Mouse (Mus musculus): ENCODE measurements around the gene Kif1a.

Kif1a gene

DNA sequence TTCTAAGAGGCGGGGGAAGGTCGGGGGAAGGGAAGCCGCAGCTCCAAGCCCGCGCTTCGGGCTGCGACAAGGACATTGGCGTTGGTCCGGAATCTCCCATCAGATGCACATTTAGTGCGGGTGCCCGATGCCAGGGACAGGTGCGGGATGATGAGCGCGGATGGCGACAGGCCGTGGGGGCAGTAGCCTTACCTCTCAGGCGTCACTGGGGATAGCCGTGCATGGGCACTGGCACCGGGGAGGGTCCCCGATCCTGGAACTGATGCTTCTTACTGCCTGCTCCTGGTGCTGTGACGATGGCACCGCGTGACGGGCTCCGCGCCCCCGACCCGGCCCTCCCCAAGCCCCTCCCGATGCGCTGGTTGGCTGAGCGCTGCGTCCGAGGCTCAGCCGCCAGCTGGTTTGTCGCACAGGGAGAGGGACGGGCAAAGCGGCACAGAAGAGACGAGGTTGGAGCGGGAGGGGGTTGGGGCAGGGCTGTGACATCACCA is at the start of gene Kif1a:
Kif1a (minus strand) TSS at position 381 of the 491 bp plus-strand sequence.
- DNase-seq = peak; percentile 32

DNA sequence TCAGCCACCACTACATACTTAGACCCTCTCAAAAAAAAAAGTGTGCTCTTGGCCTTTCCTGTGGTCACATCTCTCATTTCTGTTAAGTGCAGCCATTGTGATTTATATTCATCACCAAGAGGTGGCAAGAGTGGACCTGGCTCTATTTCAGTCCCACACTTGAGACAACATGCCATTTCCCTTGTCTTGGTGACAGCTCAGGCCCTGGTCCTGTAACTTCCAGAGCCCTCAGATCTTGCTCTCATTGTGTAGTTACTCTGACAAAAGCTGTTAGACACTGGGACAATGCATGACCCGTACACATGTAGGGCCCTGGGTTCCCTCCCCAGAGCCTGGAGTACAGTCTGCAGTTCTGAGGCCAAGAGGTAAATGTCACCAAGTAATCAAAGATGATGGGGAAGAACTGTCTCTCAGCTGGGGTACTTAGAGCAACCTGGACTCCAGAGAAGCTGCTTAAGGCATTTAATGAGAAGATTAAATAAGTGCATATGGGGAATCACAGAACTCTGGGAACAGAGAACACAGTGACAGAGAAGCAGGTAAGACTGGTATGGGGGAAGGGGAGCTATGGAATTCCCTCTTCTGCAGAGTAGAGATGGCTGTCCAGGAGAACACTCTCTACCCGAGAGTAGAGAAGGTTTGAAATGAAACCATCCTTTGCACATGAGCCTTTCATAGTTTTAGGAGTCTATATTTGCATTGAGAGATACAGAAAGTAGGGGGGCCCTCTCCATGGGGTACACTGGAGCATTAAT is 49.3 kb upstream of the Kif1a start:
- no peak for DNase-seq

DNA sequence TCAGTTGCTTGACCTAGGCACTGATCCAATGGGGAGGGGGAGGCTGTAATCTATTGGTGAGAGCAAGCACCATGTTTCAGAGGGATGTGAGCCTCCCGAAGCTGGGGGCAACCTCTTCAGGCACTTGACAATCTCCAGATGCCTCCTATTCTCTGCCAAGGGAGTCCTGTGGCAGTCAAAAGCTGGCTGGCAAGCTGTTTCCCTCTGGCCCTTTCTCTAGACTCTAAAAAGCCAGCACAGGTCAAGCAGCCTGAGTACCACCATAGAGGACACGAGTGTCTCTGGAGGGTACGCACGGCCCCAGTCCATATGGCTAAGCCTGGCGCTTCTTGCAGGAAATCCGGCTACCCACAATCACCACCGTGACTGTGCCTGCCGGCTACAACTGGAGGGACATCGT is 42.4 kb upstream of the Kif1a start:
- no peak for DNase-seq

DNA sequence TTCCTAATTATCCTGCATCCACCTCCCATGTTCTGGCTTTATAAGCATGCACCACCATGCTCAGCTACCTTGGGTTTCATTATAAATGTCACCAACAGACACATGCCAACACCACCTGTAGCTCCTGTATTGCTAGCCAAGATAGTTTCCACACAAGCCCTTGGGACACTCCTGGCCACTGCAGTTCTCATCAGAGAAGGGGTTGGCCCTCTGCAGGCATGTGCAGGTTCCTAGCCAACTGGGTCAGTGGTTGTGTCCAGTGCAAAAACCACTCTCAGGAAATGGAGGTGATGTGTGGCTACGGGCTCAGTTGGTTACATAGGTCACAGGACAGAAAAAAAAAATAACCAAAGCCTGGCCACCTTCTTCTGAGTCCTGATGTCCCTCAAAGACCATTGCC is 41.1 kb upstream of the Kif1a start:
- no peak for DNase-seq

DNA sequence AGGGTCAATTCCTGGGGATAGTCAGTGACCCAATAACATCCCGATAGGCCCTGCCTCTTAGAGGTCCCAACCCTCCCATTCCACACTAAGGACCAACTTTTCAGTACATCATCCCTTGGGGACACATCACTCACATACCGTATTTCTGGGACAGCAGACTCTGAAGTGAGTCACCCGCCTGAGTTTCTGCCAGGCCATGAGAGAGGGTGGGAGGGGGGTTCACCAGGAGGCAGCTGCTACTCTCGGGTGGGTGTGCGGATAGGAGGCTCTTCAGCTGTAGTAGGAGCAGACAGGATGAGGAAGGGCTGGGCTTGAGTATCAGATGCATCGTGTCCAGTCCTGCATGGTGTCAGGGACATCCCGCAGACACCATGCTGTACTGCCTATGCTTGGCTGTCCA is 38.0 kb upstream of the Kif1a start:
- no peak for DNase-seq

DNA sequence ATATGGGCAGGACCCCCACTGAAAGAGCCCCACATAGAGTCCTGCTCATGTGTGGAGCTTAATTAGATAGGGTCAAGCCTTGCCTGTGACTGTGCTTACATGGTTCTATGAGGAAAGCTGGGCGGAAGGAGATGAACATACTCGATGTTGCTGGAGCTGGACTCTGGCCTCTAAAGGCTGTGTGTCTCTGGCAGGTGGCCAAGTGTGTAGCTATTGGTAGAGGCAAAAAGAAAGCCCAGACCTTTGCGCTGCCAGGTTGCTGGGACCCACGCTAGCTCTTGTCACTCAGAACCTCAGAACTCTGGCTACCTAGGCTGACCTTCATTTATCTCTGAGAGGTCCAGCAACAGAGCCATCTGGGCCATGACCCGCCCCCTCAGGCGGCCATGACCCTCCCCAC is 36.8 kb upstream of the Kif1a start:
- DNase-seq = peak; percentile 82

DNA sequence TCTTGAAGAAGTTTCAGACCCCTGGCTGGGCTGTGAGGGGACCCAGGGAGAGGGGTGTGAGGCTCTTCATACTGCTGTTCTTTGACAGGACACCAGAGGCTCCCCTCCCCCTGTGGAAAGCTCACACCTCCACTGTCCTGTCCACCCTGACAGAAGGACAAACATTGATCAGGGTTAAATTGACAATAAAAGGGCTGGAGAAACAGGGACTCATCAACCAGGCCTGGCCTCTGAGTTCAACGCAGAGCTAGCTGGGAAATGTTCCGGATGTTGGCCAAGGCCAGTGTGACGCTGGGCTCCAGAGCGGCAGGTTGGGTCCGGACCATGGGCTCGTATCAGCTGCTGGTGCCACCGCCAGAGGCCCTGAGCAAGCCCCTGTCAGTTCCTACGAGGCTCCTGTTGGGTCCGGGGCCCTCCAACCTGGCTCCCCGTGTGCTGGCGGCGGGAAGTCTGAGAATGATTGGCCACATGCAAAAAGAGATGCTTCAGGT is 33.3 kb upstream of the Kif1a start, which contains the start of gene Agxt:
Agxt (plus strand) TSS at position 205 of the 491 bp plus-strand sequence.
- DNase-seq = no peak

DNA sequence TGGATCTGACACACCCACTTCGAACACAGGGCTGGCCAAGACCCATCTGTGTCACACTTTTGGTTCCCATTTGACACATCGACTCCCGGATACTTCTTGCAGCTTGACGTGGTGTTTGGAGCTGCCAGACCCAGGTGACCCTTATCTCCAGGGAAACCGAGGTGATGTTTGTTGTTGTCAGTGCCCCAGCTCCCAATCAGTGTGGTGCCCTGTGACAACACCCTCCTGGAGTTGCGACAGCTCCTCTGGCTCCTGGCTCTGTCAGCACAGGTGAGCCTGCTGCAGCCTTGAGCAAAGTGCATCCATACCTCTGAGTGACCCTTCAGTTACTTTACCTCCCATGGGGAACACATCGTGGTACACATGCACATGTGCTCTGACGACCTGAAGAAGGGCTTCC is 30.9 kb upstream of the Kif1a start:
- DNase-seq = no peak

DNA sequence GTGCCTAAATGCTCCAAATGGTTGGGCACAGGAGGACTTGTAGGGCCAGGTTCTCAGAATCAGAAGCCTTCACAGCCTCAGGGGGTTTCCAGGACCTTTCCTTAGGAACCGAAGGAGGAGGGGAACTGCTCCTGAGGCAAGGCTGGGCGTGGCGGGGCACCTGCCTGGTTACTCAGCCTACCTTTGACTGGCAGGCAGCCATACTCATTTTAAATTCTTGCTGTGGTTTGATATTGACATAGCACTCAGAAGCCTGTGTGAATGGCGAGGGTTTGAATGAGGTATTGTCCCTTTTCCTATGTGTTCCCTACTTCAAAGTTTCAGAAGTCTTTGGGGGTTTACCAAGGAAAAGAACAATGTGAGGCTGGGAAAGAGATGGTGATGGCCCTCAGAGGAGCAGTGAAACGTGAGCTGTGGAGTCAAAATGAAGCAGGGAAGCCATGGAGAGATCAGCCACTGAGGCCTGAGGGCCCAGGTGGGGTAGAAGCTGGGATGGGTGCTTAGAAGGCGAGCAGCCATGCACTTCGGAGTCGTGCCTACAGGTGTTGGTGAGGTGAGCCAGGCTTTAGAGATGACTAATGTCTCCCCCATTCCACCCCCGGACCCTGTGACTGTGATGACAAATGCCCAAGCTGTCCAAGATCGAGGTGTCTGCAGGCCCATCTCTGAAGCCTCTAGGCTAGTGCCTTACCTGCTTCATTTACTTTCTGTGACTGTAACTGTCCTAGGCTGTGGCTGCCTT is 28.7 kb upstream of the Kif1a start:
- peak; percentile 30 for DNase-seq

DNA sequence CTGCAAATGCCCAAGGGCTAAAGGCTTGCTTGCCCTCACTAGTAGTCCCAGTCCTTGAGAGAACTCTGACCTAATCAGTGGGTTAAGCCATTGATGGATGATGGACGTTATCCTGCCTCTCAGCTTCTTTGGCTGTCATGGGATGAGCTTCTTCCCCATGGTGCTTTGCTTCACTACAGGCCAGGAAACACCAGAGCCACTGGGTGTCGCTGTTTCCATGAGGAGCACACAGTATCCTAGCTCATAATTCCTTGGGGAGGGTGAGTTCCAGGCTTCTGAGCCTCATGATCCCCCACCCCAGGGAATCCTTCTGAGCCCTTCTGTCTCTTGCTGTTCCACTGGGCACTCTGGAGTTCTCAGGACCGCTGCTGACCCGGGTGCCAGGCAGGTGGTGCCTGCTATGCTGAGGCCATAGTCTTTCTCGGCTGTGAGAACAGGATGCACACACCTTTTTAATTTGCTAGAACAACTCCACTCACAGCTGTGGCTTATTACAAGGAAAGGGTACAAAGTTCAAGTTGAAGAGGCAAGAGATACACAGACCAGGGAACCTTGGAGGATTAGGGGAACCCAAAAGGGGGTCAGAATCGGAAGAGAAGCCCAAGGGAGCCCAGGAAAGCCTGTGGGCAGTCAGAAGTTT is 27.1 kb upstream of the Kif1a start:
- peak; percentile 63 for DNase-seq

DNA sequence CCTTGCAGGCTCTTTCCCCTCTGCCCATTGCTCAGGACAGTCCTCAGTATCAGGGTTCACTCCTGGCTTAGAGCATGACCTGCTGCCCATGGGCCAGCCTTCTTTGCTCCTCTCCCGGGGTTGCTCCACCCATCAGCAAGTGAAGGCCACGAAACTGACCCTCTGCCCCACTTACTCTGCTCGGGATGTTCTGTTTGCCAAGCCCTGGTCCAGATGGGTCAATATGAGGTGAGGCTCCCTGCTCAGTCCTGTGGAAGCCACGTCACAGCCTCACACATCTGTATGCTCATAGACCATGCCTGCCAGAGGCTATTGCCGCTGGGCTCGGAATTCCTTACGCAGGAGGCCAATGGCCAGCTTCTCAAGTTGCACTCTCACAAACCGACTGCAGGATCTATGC is 26.5 kb upstream of the Kif1a start:
- no peak for DNase-seq

DNA sequence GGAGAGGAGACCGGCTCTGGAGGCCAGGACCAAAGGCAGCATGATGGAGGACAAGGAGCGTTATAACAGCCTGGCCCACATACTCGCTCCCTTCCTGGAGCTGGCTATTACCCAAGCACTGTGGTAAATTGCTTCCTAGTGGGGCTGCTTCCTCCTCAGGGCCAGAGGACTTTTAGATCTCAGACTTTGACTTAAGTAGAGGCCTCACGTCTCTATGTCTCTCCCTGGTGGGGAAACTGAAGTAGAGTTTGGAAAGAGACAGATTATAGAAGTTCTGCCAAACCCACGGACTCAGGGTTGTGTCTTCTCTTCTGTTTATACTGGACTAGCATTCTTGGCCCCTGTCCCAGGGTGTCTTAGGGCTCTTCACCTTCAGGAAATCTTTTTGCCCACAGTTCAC is 23.5 kb upstream of the Kif1a start:
- peak; percentile 17 for DNase-seq

DNA sequence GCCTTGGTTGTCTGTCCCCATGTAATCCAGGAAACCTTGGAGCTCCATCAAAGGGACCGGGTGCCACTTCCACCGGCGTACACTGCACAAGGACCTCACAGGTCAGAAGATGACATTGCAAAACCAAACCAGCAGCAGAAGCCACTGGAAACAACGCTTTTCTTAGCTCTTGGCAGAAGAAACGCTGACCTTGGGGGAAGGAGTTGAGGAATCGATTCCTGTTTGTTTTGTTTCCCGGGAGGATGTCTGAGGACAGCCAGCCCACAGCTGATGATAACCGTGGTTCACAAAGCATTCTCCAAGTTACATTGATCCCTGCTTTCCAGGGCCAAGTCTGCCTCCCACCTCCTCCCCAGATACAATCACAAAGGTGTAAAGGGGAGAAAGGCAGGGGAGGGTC is 22.3 kb upstream of the Kif1a start:
- DNase-seq = no peak

DNA sequence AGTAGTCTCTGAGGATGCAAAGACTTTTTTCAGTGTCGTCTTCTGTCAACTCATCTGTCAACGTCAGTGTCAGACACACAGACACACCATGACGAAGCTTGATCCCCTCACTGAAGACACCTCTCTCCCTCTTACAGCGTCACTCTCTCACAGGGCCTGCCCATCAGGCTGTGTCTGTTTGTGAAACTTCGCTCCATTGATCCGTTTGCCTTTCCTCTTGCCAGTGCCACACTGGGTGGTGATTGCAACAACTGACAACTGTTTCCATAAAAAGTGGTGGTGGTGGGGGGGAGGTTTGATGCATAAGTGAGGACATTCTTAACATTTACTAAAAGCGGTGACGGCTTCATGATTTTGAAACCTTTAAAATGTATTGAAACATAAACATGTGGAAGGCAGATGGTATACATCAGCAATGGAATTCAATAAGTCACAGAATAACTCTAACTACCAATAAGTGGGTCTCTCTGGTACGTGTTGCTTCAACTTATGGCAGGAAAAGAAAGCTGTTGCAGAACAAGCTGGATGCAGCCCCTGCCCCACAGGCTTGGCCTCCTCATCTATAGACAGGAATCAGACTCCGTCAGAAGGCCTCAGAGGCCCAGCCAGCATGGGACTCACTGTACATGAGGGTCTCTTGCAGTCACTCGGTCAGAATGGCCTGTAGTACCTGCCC is 21.6 kb upstream of the Kif1a start:
- DNase-seq = no peak

DNA sequence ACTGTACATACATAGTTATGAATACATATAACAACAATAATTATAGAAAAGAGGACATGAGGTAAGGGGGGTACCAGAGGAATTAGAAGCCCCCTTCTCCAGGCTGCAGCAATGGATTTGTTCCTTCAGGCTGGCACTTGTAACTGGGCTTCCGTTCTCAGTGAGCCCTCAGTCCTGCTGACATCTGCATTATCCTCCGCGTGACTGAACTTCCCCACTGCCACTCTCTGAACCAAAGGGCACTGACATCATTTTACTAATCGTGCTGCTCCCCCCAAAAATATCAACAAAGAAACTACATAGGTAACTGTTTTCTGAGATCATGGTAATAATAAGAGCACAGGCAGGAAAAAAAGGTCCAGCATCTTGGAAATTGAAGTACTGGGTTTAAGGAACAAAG is 17.1 kb upstream of the Kif1a start:
- no peak for DNase-seq

DNA sequence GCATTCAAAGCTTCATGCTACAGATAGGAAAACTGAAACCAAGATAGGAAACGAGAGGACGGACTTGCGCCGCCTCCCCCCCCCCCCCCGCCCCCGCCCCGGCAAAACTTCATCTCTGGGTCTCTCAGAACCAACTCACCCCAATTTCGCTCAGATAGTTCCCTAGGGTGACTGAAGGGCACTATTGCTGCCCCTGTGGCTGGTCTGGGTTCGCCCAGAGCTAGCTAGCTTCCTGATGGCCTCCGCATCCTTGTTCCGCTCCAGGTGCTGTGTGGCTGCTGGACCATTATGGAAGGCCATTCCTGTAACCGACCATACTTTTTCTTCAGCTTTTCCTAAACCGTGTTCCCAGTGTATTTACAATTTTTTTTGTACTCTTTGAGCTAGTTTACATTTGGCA is 13.7 kb upstream of the Kif1a start:
- DNase-seq = no peak

DNA sequence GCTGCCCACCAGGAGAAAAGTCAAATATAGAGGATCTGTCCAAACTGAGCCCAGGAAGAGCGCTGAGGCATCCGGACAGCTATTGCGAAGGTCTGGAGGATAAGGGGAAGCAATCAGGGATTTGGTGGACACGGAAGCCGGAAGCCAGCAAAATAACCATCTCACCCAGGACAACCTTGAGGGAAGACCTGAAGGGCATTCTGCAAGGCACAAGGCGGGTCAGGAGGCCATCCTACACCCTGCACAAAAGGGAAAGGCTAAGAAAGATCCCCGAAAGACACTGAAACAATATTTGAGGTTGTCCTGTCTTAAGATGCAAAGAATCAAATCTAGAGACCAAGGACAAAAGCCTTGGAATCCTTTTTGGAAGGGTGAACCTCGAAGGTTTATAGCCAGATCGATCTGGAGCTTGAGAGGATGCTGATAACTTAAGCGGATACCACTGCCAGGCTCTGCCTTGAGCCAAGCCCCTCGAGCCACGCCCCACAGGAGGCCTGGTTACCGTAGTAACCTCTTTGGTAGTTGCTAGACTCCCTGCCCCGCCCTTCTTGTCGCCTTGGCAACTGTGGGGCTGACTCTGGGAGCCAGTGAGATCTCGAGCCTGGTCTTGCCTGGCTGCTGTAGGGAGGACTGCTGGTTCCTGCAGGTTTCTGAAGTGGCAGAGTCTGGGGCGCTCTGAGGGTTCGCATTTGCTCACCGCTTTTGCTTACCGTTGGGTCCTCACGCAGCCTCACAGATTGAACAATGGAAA is 13.1 kb upstream of the Kif1a start:
- DNase-seq = peak; percentile 76

DNA sequence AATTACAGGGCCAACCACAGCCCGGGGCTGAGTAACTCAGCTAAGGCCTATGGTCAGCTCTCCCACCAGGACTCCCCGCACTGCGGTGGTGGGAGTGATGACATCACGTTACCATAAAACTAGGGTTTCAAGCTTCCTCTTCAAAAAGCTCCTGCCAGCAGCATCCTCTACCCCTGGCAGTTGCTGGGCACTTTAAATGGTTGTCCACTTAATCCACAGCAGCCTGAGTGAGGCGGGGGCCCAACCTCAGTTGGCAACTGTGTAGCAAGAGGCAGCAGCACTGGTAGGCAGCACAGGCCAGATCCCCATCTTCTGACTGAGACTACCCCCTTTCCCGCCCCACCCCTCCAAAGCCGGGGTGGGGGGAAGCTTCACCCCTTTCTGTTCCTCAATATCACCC is 949 bp upstream of the Kif1a start:
- no peak for DNase-seq

DNA sequence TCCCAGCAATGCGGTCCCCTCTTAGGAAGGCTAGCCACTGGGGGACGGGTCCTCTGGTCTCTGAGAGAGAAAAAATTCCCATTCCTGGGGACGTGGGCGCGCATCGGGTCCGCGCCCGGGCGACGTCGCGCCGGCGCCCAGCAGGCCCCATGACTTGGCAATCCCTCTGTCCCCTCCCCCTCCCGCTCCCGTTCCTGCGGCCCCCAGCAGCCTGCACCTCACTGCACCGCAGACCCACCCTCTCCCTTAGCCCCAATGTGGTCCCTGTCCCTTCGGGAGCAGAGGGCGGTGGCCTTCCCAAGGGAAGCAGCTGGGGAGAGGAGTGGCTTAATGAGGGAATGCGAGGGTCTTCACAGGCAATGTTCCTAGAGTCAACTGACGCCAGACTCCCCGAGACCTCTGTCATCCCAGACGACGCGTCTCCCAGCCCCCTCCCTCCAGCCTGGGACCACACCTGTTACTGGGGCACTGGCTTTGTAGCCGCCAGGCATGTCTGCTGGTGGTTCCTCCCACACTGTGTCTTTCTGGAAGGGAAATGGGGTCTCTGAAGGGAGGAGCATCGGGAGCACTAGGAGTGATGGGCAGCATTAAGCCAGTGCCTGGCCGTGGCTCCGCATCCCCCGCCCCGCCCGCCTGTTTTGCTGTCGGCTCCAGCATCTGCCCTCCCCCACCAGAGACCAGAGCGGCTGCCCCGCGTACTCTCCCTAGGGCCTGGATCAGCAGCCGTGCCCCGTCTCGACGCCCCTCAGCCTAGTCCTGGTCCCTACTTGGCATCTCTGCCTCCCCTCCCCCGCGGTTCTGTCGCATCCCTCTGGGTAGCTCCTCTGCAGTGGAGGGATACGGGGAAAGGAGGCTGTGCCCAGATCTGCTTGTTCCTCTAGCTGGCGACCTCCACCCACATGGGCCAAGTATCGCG is 917 bp downstream of the Kif1a start:
- DNase-seq = peak; percentile 19

DNA sequence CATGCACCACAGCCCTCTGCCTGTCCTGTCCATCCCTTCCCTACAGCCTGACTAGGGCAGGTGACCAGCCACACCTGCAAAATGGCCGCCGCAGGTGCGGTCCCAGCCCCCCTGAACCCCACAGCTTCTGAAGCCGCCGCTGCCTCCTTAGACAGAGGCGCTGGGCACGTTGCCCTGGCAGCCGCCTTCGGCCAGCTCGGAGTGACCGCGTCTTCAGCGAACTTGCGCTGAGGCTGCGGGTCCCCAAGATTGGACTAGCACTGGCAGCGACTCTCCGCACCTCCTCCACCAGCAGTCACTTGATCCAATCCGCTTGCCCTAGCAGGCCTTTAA is 1.5 kb downstream of the Kif1a start:
- peak; percentile 11 for DNase-seq

DNA sequence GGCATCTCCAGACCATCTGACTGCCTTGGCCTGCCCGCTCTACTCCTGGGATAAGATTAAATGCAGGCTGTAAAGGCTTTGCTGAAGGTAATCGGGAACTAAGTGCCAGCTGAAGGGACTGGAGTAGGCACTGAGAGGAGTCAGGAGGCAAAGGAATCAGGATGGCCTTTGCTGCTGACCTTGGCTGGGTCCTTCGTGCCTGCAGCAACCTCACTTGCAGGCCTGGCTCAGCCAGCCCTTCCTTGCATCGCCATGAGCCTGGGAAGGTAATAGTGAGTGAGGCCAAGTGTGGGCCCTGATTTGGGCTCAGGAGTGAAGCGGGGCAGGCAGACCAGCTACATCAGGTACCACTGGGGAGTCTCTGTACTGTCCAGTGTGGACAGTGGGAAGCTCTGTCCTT is 2.8 kb downstream of the Kif1a start:
- DNase-seq = no peak
